Mouse (Mus musculus) adrenal gland, adult 18-20 months (tissue): ENCODE measurements around the gene Foxk2. TPM values are rescaled to one million over a fixed set of nuclear protein-coding genes. Genes with fewer than 3 reads are reported as not detected.

Source experiments
- DNase-seq, 2 experiments: peaks; one replicate each; pipeline ENCODE4 v3.0.0; 2021 to 2022; ENCODE audit warnings: low spot score in 2 of 2
- long read RNA-seq, 2 experiments: library from polyadenylated mRNA; stranded (forward); transcript quantifications; one replicate each; pipeline ENCODE4 v2.0.0; 2021
- total RNA-seq, 2 experiments: library from RNA; stranded (reverse); gene quantifications; 1 replicate in 1 of 2; 2 replicates in 1 of 2; pipeline ENCODE4 v1.2.3; 2021

The Foxk2 gene
- 10 to 100 TPM; 41.6 to 45.5 TPM for total RNA-seq
- long read RNA-seq, experiment 1, full-length matches to known transcripts: 29 of 64 reads
- long read RNA-seq, experiment 1, partial matches to known transcripts: 7 of 64 reads
- long read RNA-seq, experiment 1, other reads (novel, unspliced or antisense): 28 of 64 reads
- long read RNA-seq, experiment 2, full-length matches to known transcripts: 11 of 57 reads
- long read RNA-seq, experiment 2, partial matches to known transcripts: 28 of 57 reads
- long read RNA-seq, experiment 2, other reads (novel, unspliced or antisense): 18 of 57 reads

GRCm38 (mm10) chr11:121259160-121260100 is at the start of gene Foxk2:
Foxk2 (plus strand) TSS chr11:121259990.
- DNase-seq: peak; percentile 88 to 95

GRCm38 (mm10) chr11:121216831-121217230 is 43.0 kb upstream of the Foxk2 start:
- no peak for DNase-seq

GRCm38 (mm10) chr11:121219776-121220175 is 40.0 kb upstream of the Foxk2 start:
- DNase-seq: no peak

GRCm38 (mm10) chr11:121220771-121221170 is 39.0 kb upstream of the Foxk2 start:
- DNase-seq: no peak

GRCm38 (mm10) chr11:121221321-121222010 is 38.3 kb upstream of the Foxk2 start:
- no peak for DNase-seq

GRCm38 (mm10) chr11:121228129-121229017 is 31.4 kb upstream of the Foxk2 start:
- no peak for DNase-seq

- DNase-seq: peak; percentile 60 to 63
Measured at GRCm38 (mm10) chr11:121229018-121229439, 30.8 kb upstream of the Foxk2 start, which contains the start of gene Cybc1. Cybc1 (minus strand) TSS chr11:121229322.

- no peak for DNase-seq
Measured at GRCm38 (mm10) chr11:121231191-121231590, 28.6 kb upstream of the Foxk2 start.

- DNase-seq: no peak
Measured at GRCm38 (mm10) chr11:121231628-121232291, 28.0 kb upstream of the Foxk2 start.

GRCm38 (mm10) chr11:121232706-121233105 is 27.1 kb upstream of the Foxk2 start:
- no peak for DNase-seq

- DNase-seq: no peak
Measured at GRCm38 (mm10) chr11:121235475-121236238, 24.1 kb upstream of the Foxk2 start.

- peak; percentile 90 to 93 for DNase-seq
Measured at GRCm38 (mm10) chr11:121236564-121237344, 23.0 kb upstream of the Foxk2 start, which contains the start of gene Narf. Narf (plus strand) TSS chr11:121237253.

- DNase-seq: no peak
Measured at GRCm38 (mm10) chr11:121237345-121238128, 22.3 kb upstream of the Foxk2 start.

- no peak for DNase-seq
Measured at GRCm38 (mm10) chr11:121239669-121240068, 20.1 kb upstream of the Foxk2 start.

GRCm38 (mm10) chr11:121250196-121250595 is 9.6 kb upstream of the Foxk2 start:
- DNase-seq: no peak

GRCm38 (mm10) chr11:121260211-121260906 is 569 bp downstream of the Foxk2 start:
- peak in 1 of 2 experiments; percentile 28 for DNase-seq

GRCm38 (mm10) chr11:121261074-121261473 is 1.3 kb downstream of the Foxk2 start:
- DNase-seq: no peak
